Mouse (Mus musculus): ENCODE measurements at regions not wholly inside any gene's neighbourhood (a gene's known extent, or its start where the extent isn't known, plus 50 kb on each side); places are given as distances from the start of the nearest gene placed in this dataset.

DNA sequence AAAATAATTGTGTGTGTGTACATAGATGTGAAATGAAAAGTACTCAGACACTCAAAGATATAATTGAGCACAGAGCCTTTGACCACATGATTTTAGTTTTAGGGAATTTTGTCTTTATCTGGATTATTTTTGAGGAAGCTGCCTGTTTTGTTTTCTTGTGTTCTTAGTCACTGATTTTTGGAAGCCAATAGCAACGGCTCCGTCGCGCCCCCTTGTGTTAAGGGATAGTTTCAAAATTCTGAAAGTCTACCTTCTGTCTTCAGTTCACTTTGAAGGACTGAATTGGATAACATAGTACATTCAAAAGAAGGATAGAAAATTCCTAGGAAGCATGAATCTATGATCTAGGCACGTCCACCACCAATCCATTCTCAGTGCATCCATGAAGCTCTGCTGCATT is 185.8 kb upstream of the Sash1 start:
- DNase-seq (ENCODE audit: low spot score) = no peak

DNA sequence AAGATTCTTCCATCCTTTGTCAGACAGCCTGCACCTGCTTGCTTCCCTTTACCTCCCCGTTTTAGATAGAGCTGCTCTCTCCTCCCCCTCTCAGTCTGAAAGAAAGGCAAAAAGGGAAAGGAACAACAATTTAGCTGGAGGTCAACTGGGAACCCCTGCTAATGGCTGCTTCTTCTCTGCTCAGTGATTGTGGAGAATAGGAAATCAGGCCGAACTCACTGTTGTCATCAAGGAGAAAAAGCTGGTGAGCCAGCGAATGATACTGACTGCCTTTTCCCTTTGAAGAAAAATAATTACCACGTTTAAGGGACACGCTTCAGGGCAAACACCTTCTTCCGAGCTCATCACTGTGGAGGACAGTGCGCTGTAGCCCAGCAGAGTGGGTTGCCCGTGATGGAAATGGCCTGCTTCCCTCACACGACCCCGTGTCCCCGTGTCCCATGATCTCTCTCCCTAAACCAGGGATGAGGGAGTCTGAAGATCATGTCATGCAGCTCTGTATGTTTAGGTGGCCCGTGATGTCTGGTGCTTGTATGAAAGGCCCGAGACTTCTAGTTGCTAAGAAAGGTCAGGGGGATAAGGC is 183.8 kb upstream of the Sash1 start:
- DNase-seq (ENCODE audit: low spot score) = no peak

DNA sequence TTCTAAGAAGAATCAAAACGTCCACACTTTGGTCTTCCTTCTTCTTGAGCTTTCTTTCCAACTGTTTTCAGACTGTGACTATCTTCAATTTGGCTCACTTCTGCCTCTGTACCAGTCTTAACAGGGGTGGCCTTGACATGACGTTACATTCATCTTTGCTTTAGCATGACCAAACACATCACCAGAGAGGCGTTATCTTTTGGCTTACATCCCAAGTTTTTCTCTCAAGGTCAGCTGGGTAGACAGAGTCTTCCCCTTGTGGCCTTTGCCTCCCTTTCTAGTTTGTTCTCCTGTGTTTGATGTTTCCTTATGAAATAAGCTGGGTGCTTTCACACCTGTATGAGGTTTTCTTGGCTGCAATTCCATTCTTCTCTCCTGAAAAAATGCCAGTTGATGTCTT is 180.7 kb upstream of the Sash1 start:
- peak; percentile 40 for DNase-seq (ENCODE audit: low spot score)

DNA sequence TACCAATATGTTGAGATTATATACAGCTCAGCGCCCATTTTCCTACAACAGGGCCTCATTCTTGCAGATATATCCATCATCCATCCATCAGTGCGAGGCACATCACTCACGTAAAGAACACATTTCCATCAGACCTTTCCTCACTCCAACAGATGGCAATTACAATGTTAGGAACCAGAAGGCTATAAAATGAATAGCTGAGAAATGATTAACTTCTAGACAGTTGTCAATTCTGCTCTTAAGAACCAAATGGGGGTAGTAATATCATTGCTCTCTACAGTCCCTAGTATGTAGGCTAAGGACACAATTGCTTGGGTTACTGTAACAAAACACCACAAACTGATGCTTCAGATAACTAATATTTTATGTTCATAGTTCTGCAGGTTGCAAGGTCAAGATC is 176.1 kb upstream of the Sash1 start:
- no peak for DNase-seq (ENCODE audit: low spot score)

DNA sequence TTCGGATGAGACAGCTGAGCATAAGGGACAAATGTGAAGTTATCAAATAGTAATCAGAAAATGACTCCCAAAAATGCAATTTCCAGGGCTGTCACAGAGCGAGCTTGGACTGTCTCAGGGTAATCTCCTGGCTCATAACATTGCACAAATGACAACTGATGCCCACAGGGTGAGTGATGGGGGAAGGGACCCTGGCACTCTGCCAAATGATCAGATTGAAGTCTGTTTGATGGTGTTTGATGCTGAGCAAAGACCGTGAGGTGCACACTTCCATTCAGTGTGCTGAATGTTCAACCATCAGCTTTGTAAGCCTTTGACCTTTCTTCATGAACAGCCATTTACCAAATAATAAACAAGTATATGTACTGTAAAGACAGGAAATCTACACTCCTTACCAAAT is 169.4 kb upstream of the Sash1 start:
- no peak for DNase-seq (ENCODE audit: low spot score)

DNA sequence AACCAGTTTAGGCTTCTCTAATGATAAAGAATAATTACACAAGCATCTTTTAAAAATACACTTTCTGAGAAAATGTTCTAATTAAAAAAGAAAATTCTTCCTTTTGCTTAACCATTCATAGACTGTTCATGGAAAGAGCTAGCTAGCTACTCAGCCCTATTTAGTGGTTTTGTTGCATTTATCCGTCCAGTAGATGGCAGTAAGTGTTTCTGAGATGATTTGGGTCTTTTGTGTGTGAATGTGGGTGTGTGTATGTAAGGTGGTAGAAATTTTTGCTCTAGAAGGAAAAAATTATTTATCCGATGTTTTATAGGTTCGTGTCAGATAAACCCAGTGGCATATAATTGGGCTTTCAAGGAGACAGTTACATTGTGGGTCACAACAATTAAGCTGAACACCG is 167.5 kb upstream of the Sash1 start:
- DNase-seq (ENCODE audit: low spot score) = no peak

DNA sequence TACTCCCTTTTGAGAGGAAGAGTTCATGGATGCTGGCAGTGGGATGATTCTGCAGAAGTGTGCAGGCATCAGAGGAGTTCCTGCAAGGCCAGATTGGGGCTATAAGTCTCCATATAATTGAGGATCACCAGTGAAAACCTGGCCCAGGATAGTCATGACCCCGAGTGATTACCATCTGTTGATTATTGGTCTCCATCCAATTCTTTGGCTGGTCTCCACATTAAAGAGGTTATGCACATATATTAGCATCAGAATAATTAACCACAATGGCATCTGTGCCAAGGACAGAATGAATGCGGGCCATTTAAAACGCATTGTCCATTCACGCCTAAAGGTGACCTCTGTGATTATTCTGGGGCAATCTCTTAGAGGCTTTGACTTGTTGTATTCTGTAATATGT is 161.5 kb upstream of the Sash1 start:
- no peak for DNase-seq (ENCODE audit: low spot score)

DNA sequence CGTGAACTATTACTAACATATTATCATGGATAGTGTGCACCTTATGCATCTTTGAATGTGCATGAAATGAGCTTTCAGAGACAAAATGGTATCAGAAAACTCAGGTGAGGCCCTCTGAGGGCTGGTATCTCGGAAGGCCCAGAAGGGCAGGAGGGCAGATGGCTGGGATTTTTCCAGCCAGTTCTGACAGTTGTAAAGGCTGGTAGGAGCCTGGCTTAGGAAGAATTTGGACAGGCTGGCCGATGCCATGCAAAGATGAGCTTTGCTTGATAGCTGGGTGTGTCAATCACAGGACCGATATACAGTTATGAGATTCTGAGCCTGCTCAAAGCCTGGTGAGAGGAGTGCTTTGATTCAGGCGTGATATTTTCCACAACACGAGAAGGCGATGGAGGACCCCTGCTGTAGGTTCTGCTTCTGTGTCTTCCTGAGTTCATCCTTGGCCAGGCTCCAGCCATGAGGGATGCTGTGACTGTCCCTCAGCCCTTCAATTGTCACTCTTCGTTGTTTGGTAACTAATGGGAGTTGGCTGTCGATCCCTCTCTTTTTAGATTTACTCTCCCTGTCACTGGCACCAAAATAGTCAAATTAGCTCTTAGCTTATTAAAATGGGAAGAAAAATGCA is 159.0 kb upstream of the Sash1 start:
- no peak for DNase-seq (ENCODE audit: low spot score)

DNA sequence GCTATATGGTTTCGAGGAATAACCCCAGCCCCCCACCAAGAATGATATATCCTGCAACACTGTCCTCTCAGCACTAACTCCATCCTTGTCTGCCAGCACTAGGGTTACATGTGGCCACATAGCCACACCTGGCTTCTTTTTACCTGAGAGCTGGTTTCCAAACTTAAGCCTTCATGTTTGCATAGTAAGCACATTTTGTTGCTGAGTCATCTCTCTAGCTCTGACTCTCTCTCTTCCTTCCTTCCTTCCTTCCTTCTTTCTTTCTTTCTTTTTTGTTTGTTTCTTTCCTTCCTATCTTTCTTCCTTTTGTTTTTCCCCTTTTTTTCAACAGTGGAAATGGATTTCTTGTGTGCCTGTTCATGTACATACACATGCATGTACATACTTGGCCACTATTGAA is 157.6 kb upstream of the Sash1 start:
- no peak for DNase-seq (ENCODE audit: low spot score)

DNA sequence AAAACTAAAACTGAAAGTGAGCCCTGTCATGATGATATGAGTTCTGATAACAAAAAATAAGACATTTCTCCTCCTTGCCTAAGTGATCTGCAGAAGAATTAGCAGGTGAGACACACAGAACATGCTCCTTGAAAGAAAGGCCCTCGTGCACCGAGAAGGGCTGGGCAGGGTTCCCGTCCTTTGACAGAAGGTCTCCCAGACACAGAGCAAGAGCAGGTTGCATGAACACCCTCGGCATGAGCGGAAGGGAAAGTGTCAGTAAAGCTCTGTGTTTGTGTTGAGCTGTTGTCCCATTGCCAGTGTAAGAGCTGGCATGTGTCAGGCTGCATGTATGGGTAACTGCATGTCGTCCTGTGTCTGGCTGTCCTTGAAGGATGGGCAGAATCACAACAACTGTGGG is 144.6 kb upstream of the Sash1 start:
- no peak for DNase-seq (ENCODE audit: low spot score)

DNA sequence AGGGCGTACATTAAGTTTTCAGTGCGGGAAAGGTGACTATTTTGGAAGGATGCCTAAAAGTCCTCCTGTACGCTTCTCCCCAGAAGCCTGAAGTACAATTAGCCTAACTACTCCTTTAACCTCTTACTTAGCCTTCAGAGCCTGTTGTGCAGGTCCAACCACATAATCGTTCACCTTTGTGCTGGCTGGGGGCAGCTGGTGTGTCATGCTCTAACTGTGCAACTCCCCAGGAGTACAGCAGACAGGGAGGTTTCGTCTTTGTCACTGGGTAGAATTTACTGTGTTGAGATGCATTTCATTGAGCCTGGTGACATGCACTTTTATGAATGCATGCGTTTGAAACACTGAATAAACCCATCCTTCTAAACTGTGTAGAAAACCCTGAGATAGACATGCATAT is 143.6 kb upstream of the Sash1 start:
- DNase-seq (ENCODE audit: low spot score) = no peak

DNA sequence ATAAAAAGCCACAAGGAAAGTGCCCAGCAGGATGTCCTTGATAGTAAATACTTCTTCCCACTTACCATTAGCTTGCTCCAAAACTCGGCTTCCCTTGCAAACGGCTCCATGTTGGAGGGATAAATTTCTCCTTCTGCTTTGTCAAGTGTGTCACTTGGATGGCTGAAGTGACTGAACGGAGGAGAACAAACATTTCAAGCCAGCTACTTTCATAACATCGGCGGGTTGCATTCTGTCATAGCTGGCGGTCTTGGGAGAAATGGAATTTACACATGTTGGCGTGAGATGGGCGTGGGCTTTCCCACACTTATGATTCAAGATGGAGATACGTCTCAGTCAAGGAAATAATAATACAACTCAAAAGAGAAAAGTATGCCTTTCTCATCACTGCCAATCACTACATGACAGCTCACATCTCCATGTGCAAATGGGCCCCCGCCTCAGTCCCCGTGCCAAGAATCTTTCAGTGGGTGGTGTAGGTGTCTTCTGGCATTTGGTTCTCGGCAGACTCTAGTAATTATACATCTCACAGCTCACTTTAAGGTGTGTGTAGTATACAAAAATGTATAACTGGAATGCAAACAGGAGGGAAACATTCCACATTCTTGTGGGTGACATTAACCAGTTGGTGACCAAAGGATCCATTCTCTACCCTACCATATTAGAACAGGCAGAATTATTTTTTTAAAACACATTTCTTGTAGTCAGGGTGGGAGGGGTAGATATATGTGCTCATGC is 141.4 kb upstream of the Sash1 start:
- no peak for DNase-seq (ENCODE audit: low spot score)

DNA sequence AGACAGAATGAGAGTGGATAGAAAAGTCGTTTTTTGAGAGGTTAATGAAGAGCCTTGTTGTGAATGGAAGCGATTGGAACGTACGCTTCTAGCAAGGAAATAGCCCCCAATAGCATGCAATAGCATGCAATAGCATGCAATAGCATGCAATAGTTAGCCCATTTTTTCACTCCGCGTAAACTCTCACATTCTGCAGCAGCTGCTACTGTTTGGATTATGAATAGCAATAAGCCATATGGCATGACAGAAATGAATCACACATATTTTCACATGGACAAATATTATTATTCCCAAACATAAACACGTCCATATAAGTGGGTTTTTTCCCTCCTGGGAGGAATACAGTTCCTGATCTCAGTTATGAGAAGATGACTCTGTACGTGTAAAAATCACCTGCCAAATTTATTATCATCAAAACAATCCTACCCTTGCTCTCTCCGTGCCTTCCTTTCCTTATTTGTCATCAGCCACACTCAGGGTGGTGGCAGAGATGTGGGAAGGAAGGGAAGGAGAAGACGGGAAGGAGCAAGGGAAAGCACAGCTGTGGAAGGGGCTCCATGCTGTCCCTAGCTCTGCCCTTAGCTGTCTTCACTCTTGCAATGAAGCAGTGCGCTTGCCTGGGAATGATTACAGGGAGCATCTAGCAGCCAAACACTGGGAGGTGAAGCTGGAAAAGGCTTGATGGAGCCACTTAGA is 129.1 kb upstream of the Sash1 start:
- no peak for DNase-seq (ENCODE audit: low spot score)

DNA sequence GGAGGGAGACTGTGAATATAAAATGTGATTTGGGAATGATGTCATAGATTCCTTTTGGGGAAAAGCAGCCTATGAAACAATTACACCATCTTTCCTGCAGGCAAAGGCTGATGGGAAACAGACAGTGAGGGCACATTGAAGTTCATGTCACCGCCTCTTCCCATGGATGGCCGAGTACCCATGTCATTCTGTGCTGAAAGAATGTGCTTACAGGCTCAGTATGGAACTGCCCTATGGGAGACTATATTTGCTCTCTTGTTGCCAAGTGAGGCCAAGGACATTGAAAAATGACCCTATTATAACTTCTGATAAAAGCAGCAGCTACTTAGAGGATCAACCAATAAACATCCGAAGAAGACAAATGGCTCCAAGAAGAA is 127.7 kb upstream of the Sash1 start:
- no peak for DNase-seq (ENCODE audit: low spot score)

DNA sequence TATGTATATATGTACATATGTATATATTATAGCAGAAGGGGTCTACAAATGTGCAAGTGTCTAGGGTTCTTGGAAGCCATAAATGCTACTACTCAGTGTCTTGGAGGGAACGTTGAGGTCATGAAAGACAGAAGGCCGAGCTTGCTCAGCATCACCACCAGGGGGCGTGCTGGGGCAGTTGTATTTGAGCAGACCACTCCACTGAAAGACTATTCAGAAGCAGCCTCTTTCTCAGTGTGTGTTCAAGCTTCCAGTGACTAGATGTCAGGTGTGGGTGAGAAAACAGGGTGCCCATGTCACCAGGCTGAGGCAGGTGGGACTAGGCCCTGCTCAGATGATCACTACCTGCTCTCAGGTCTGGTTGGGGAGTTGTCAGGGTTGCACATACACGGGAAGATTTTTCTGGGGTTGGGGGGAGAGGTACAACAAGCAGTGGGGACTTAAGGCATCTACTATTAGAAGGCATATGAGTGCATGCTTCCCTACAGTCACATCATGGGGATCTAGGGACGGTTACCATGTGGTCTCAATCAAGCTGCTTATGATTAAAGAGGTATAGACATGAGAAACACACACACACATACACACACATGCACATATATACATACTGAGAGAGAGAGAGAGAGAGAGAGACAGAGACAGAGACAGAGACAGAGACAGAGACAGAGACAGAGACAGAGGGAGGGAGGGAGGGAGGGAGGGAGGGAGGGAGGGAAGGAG is 127.1 kb upstream of the Sash1 start:
- DNase-seq (ENCODE audit: low spot score) = peak; percentile 14

DNA sequence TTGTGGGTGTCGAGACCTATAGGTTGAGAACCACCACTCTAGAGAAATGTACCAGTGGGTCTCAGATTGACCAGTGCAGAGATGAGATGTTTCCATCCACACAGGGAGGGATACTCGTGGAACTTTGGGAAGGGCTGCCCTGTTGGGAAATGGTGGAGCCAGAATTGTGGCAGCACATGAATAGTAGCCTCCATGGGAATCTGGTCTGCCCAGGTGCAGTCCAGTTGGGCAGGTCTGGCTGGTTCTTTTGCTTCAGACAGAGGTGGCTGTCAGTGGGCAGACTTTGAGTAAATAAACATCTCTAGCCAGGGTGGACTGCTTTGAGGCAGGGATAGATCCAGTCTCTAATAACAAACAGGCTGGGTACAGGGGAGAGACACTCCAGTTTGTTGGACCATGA is 126.0 kb upstream of the Sash1 start:
- no peak for DNase-seq (ENCODE audit: low spot score)

DNA sequence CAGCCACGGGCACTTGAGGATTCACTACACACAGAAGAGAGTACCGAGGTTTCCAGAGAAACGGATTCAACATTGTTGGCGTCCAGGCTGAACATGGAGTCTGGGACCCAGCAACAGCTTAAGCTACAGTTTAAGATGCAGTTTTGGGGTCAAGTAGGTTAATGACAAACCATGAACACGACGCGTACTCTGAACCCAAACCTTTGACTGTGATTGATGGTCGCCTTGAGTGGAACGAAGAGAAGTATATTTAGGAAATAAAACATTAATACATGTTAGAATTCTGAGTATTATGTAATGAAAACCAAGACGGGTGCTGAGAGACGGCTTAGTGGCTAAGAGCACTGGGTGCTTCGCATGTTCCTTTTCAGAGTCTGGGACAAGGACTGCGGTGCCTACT is 124.3 kb upstream of the Sash1 start:
- DNase-seq (ENCODE audit: low spot score) = no peak

DNA sequence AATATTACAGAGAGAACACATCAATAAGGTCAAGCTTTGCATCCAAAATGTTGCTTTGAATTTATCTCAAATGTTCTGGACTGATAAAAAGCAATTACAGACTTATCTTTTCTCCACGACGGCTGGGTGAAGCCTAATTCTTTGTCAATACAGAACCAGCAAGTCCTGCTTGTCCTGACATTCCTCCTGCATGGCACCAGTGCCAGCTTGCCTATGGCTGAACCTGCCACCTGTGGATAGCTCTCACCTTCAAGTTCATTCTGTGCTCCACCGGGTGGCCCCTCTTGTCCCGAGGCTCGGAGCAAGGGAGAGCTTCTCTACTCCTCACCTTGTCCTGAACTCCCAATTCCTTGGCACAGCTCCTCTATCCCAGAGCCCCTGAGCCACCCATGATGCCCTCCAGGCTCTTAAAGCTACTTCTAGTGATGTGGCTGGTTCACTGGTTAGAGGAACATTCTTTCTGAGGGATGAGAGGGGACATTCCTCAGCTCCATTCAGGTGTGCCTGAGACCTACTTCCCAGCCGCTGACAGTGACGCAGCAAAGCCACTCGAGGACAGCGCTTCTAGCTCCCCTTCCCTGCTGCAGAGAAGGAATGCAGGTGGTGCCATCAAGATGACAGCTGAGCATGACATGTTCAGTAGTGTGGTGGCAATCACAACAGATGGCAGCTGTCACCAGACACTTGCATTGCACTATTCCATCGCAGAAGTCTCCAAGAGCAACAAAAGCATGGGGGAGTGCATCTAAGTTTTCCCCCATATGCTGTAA is 119.5 kb upstream of the Sash1 start:
- DNase-seq (ENCODE audit: low spot score) = no peak

DNA sequence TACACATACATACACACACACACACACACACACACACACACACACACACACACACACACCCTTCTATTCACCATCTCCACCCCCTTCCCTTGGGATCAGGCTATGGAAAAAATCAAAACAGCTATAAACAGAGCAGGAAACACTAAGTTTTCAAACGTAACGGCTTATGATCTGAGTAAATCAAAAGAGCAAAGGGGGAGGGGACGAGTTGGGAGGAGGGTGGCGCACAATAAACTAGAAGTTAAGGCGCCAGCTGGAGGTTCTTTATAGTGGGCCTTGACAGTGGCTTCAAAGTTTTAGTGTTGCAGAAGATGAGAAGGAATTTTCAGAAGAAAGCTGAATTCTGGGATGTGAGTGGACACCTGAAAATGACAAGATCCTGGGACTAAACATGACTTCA is 116.4 kb upstream of the Sash1 start:
- DNase-seq (ENCODE audit: low spot score) = no peak

DNA sequence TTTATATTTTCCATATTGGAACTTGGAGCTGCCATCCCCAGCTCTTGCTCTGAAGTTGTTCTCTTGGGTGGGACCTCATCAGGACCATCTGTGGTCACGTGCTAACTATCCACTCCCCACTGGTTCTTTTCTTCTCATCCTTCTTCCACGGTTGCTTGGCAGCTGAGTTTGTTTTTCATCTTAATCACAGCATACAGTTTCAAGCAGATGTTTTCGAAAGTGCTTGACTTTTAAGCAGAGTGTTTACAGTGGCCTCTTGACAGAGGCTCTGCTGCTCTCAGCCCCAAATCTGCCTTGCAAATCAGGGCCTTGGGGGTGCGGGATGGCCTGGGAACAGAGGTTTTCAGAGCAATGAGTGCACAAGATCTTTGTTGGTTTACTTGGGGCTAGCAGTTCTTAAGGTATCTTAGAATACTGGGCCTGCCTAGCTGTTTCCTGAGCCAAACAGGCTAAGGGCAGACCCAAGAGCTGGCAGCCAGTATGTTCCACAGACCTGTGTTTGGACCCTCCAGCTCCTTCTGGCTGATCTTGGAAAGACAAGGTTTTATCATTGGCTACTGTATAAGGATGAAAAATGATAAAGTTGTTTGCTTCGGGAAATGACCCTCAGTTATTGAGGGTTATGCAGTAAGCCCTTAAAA is 113.0 kb upstream of the Sash1 start:
- DNase-seq (ENCODE audit: low spot score) = peak; percentile 11

DNA sequence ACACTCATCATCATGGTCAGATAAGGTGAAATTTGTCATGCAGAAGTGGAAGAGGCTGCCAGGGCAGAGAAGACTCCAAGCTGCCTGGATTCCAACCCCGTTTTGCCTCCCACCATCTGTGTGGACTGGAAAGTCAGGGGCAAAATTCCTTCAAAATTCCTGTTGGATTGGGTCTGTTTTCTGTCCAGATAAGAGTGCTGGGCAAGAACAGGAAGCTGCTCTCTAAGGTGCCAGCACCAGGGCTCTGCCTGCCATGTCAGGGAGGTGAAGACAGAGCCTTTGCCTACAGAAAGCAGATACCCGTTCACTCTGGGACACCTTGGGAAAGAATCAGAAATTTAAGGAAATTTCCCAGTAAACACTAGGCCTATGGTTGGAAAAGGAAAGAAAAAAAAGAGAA is 112.5 kb upstream of the Sash1 start:
- no peak for DNase-seq (ENCODE audit: low spot score)
